ENCODE assay signal across 9 mouse cellular contexts in genomic region chr15:97376081-97376742, GRCm38 (mm10).
DNase-seq lines count a peak whose midpoint lies in the region; ATAC-seq and TF ChIP-seq lines count a peak whose summit lies in the region.
"Had no signal": no experiment of that assay in that cellular context is flagged by ENCODE, and none has a peak within 500 bp of the region (broad histone marks: within the 10 kb centered on the region; RNA-seq: fewer than 3 reads in every experiment).

No protein-coding gene starts in this region.

- H3K36me3 ChIP-seq in limb, embryonic 12.5 days = no peaks in the 10 kb centered on the region
- H3K36me3 ChIP-seq in limb, embryonic 10.5 days = no peaks in the 10 kb centered on the region
- H3K36me3 ChIP-seq in ES-Bruce4 (ENCODE audit: control insufficient read depth, insufficient read depth, low read length, poor library complexity, severe bottlenecking) = peaks cover 9% of the 10 kb centered on the region
- H3K36me3 ChIP-seq in intestine, postnatal 0 days (ENCODE audit: control insufficient read depth, insufficient read depth) = no peaks in the 10 kb centered on the region
- H3K36me3 ChIP-seq in thymus, adult 2 months (ENCODE audit: control insufficient read depth, insufficient read depth, low read length) = no peaks in the 10 kb centered on the region
- H3K36me3 ChIP-seq: embryonic facial prominence, embryonic 15.5 days had no signal

- no peak for ATAC-seq in limb, embryonic 12.5 days (ENCODE audit: insufficient number of reproducible peaks, insufficient read depth, low FRiP score, low TSS enrichment, low read depth)
- peak; percentile 38 for ATAC-seq in intestine, postnatal 0 days

- WGBS in limb, embryonic 12.5 days = 28% methylated on average over 7 of the region's 7 CpGs
- 31% methylated on average over 7 of the region's 7 CpGs for WGBS in limb, embryonic 10.5 days
- 21% methylated on average over 7 of the region's 7 CpGs for WGBS in intestine, postnatal 0 days
- 93% methylated on average over 7 of the region's 7 CpGs for WGBS in thymus, adult 2 months

- H3K27ac ChIP-seq in limb, embryonic 12.5 days = no peak overlapping the region
- H3K27ac ChIP-seq in limb, embryonic 10.5 days = no peak overlapping the region
- peak overlapping the region; percentile 97 for H3K27ac ChIP-seq in ES-Bruce4 (ENCODE audit: insufficient read depth, low read length)
- no peak overlapping the region for H3K27ac ChIP-seq in intestine, postnatal 0 days (ENCODE audit: low read depth, low read length)
- no peak overlapping the region for H3K27ac ChIP-seq in layer of hippocampus, adult 2 months
- H3K27ac ChIP-seq in thymus, adult 2 months (ENCODE audit: control insufficient read depth, insufficient read depth, low read length) = no peak overlapping the region
- H3K27ac ChIP-seq: embryonic facial prominence, embryonic 15.5 days had no signal

- DNase-seq in limb, embryonic 10.5 days (ENCODE audit: low spot score) = no peak
- DNase-seq in R1 (ENCODE audit: low read depth, low spot score) = peak; percentile 95
- no peak for DNase-seq in layer of hippocampus, adult 2 months (ENCODE audit: low spot score in 2 of 2)
- DNase-seq in thymus, adult 2 months = no peak
- DNase-seq: cerebellum, adult 11-12 months had no signal

- TF ChIP-seq EP300 in ES-Bruce4 (IDR thresholded peaks at IDR 0.05; ENCODE audit: insufficient read depth, low read depth, low read length) = peak; percentile 96

- H3K4me3 ChIP-seq in limb, embryonic 12.5 days (replicated peaks) = 0 out of 2 replicates have a peak overlapping the region, but pooled peaks have one; percentile 1
- H3K4me3 ChIP-seq in limb, embryonic 10.5 days = no peak overlapping the region
- peak overlapping the region; percentile 81 for H3K4me3 ChIP-seq in ES-Bruce4 (ENCODE audit: low read depth, low read length)
- H3K4me3 ChIP-seq in intestine, postnatal 0 days (ENCODE audit: low read depth, low read length) = 0 out of 2 replicates have a peak overlapping the region, but pooled peaks have one; percentile 5
- H3K4me3 ChIP-seq in layer of hippocampus, adult 2 months = no peak overlapping the region
- H3K4me3 ChIP-seq in thymus, adult 2 months (ENCODE audit: control insufficient read depth, insufficient read depth, low read length) = no peak overlapping the region
- H3K4me3 ChIP-seq: embryonic facial prominence, embryonic 15.5 days had no signal

- TF ChIP-seq CTCF in ES-Bruce4 (IDR thresholded peaks at IDR 0.05; ENCODE audit: low read depth, low read length) = no peak
- no peak for TF ChIP-seq CTCF in intestine, postnatal 0 days (IDR thresholded peaks at IDR 0.05; ENCODE audit: low read depth)
- no peak for TF ChIP-seq CTCF in layer of hippocampus, adult 2 months (conservative IDR thresholded peaks at IDR 0.05)
- no peak for TF ChIP-seq CTCF in thymus, adult 2 months (IDR thresholded peaks at IDR 0.05; ENCODE audit: borderline replicate concordance, control insufficient read depth, extremely low read depth, insufficient read depth, low read length, poor library complexity)

- no peak overlapping the region for H3K4me2 ChIP-seq in limb, embryonic 12.5 days
- peak overlapping the region; percentile 56 for H3K4me2 ChIP-seq in intestine, postnatal 0 days (replicated peaks; ENCODE audit: low read depth)
- H3K4me2 ChIP-seq: embryonic facial prominence, embryonic 15.5 days had no signal

- H3K9ac ChIP-seq in limb, embryonic 12.5 days (replicated peaks) = no peak overlapping the region
- peak overlapping the region; percentile 93 for H3K9ac ChIP-seq in ES-Bruce4 (ENCODE audit: low read depth, poor library complexity, severe bottlenecking)
- H3K9ac ChIP-seq in intestine, postnatal 0 days (ENCODE audit: low read depth, low read length) = no peak overlapping the region
- H3K9ac ChIP-seq: embryonic facial prominence, embryonic 15.5 days had no signal

- TF ChIP-seq POLR2A in ES-Bruce4 (IDR thresholded peaks at IDR 0.05; ENCODE audit: insufficient read depth, low read length) = peak; percentile 44
- TF ChIP-seq POLR2A in thymus, adult 2 months (IDR thresholded peaks at IDR 0.05; ENCODE audit: control insufficient read depth, extremely low read depth, insufficient read depth, low read length, poor library complexity) = no peak

- H3K4me1 ChIP-seq in limb, embryonic 12.5 days (replicated peaks) = peaks cover 8% of the 10 kb centered on the region; the same call in 1 of the 2 replicates
- peaks cover 33% of the 10 kb centered on the region for H3K4me1 ChIP-seq in limb, embryonic 10.5 days
- peaks cover 1% of the 10 kb centered on the region for H3K4me1 ChIP-seq in ES-Bruce4 (ENCODE audit: control insufficient read depth, insufficient read depth, low read length)
- no peaks in the 10 kb centered on the region for H3K4me1 ChIP-seq in intestine, postnatal 0 days (replicated peaks; ENCODE audit: control insufficient read depth, insufficient read depth, low read length)
- H3K4me1 ChIP-seq in thymus, adult 2 months (replicated peaks; ENCODE audit: control insufficient read depth, insufficient read depth, low read length) = peaks cover 17% of the 10 kb centered on the region

- H3K27me3 ChIP-seq in limb, embryonic 12.5 days = peaks cover 19% of the 10 kb centered on the region
- peaks cover 23% of the 10 kb centered on the region for H3K27me3 ChIP-seq in limb, embryonic 10.5 days (ENCODE audit: low read depth, poor library complexity, severe bottlenecking)
- H3K27me3 ChIP-seq in ES-Bruce4 (ENCODE audit: control insufficient read depth, insufficient read depth, low read length, poor library complexity, severe bottlenecking) = no peaks in the 10 kb centered on the region
- H3K27me3 ChIP-seq in intestine, postnatal 0 days (replicated peaks; ENCODE audit: control insufficient read depth, insufficient read depth, low read length) = no peaks in the 10 kb centered on the region
- no peaks in the 10 kb centered on the region for H3K27me3 ChIP-seq in thymus, adult 2 months (ENCODE audit: control insufficient read depth, insufficient read depth, low read length)
- H3K27me3 ChIP-seq: embryonic facial prominence, embryonic 15.5 days had no signal

- no peaks in the 10 kb centered on the region for H3K9me3 ChIP-seq in limb, embryonic 12.5 days
- H3K9me3 ChIP-seq in limb, embryonic 10.5 days (replicated peaks) = no peaks in the 10 kb centered on the region
- no peaks in the 10 kb centered on the region for H3K9me3 ChIP-seq in ES-Bruce4 (replicated peaks; ENCODE audit: control insufficient read depth, insufficient read depth, low read length, poor library complexity, severe bottlenecking)
- no peaks in the 10 kb centered on the region for H3K9me3 ChIP-seq in intestine, postnatal 0 days (ENCODE audit: control insufficient read depth)
- H3K9me3 ChIP-seq: embryonic facial prominence, embryonic 15.5 days had no signal

Comparison
In these comparisons a context has a peak if more than half of its experiments do, and no peak if none do; other contexts are left out.
1. H3K4me3 ChIP-seq: peak in limb, embryonic 12.5 days (single experiment), ES-Bruce4 (single experiment) and intestine, postnatal 0 days (single experiment); none in limb, embryonic 10.5 days (single experiment), layer of hippocampus, adult 2 months (single experiment) and thymus, adult 2 months (single experiment).